Mouse (Mus musculus) cerebellum, adult 2 months (tissue): ENCODE data around the gene Pbld1. TPM values are rescaled to one million over a fixed set of nuclear protein-coding genes. Genes with fewer than 3 reads are reported as not detected.

Source experiments
- DNase-seq, 2 experiments: peaks; one replicate each; pipeline ENCODE4 v3.0.0; 2021
- H3K27ac ChIP-seq: fragments of 200-500 bp; 2 replicates; pipeline ENCODE4 v1.5.1; 2012; ENCODE audit warnings: low read length, control low read depth, inconsistent platforms; ENCODE audit not compliant: insufficient read depth
- H3K27me3 ChIP-seq: fragments of 200-500 bp; 2 replicates; pipeline ENCODE4 v1.6.1; 2012; ENCODE audit warnings: inconsistent platforms, mild to moderate bottlenecking, low read length, moderate library complexity; ENCODE audit not compliant: control insufficient read depth, insufficient read depth
- H3K4me1 ChIP-seq: fragments of 200-500 bp; 2 replicates; pipeline ENCODE4 v1.6.1; 2011; ENCODE audit warnings: low read length; ENCODE audit not compliant: control insufficient read depth, insufficient read depth
- H3K4me3 ChIP-seq: fragments of 200-500 bp; replicated peaks from 2 replicates; pipeline ENCODE3; 2011; ENCODE audit warnings: mild to moderate bottlenecking, low read depth, low read length, control low read depth; ENCODE audit not compliant: insufficient read depth
- CTCF ChIP-seq: fragments of 200-500 bp; IDR thresholded peaks from 2 replicates; pipeline ENCODE4 v1.5.1; 2011; ENCODE audit warnings: low read depth, mild to moderate bottlenecking, control low read depth, low read length, moderate library complexity, borderline replicate concordance; ENCODE audit not compliant: insufficient read depth
- POLR2A ChIP-seq: fragments of 200-500 bp; IDR thresholded peaks from 2 replicates; pipeline ENCODE4 v1.6.1; 2011; ENCODE audit warnings: low read length, control low read depth, borderline replicate concordance; ENCODE audit not compliant: insufficient read depth
- WGBS: fragments of 180-500 bp; shearing (Covaris S2); methylation state at CpG from one replicate; pipeline ENCODE4 v1.1.7; 2018; 5-methylcytosine and 5-hydroxymethylcytosine counted together
- polyA plus RNA-seq: library from polyadenylated mRNA; depleted of rRNA; stranded (reverse); fragments of >200 nt; gene quantifications from 2 replicates; pipeline ENCODE4 v1.2.3, GENCODE M21; 2012

Gene Pbld1
- polyA plus RNA-seq, 1 experiment, result 0.47 TPM

GRCm38 (mm10) chr10:63027376-63028161 lies 32.4 kb upstream of the Pbld1 start:
- Histone ChIP-seq H3K4me1 (no peaks in the 10 kb centered on the region), H3K4me3 (no peak overlapping the region), H3K27me3 (no peaks in the 10 kb centered on the region), H3K27ac (no peak overlapping the region)
- no peak for DNase-seq
- TF ChIP-seq CTCF, result no peak
- TF ChIP-seq POLR2A, result no peak
- WGBS, result 87% methylated on average over 10 of the region's 10 CpGs

GRCm38 (mm10) chr10:63028396-63028795 lies 31.6 kb upstream of the Pbld1 start:
- no peaks in the 10 kb centered on the region for H3K27me3 ChIP-seq
- H3K4me3 ChIP-seq, result no peak overlapping the region
- H3K4me1 ChIP-seq, result no peaks in the 10 kb centered on the region
- DNase-seq, result no peak
- H3K27ac ChIP-seq, result no peak overlapping the region
- 44% methylated on average over 4 of the region's 4 CpGs for WGBS
- TF ChIP-seq CTCF (no peak), POLR2A (no peak)

GRCm38 (mm10) chr10:63032267-63032666 lies 27.7 kb upstream of the Pbld1 start:
- 86% methylated on average over 3 of the region's 3 CpGs for WGBS
- Histone ChIP-seq H3K4me3 (no peak overlapping the region), H3K27ac (no peak overlapping the region), H3K4me1 (no peaks in the 10 kb centered on the region), H3K27me3 (no peaks in the 10 kb centered on the region)
- TF ChIP-seq CTCF (no peak), POLR2A (no peak)
- no peak for DNase-seq

GRCm38 (mm10) chr10:63032956-63033355 lies 27.0 kb upstream of the Pbld1 start:
- Histone ChIP-seq H3K4me3 (no peak overlapping the region), H3K27ac (no peak overlapping the region), H3K4me1 (no peaks in the 10 kb centered on the region), H3K27me3 (no peaks in the 10 kb centered on the region)
- TF ChIP-seq CTCF (no peak), POLR2A (no peak)
- DNase-seq, result no peak
- 37% methylated on average over 3 of the region's 3 CpGs for WGBS

GRCm38 (mm10) chr10:63038571-63039320 lies 21.2 kb upstream of the Pbld1 start:
- TF ChIP-seq CTCF, result no peak
- no peak for TF ChIP-seq POLR2A
- H3K4me3 ChIP-seq, result no peak overlapping the region
- H3K27me3 ChIP-seq, result no peaks in the 10 kb centered on the region
- H3K27ac ChIP-seq, result no peak overlapping the region
- no peaks in the 10 kb centered on the region for H3K4me1 ChIP-seq
- no peak for DNase-seq
- WGBS, result 73% methylated on average over 14 of the region's 14 CpGs

GRCm38 (mm10) chr10:63039867-63040628 lies 19.9 kb upstream of the Pbld1 start:
- WGBS, result 77% methylated on average over 5 of the region's 5 CpGs
- TF ChIP-seq CTCF (no peak), POLR2A (no peak)

GRCm38 (mm10) chr10:63043154-63043553 lies 16.8 kb upstream of the Pbld1 start:
- Histone ChIP-seq H3K4me3 (no peak overlapping the region), H3K4me1 (no peaks in the 10 kb centered on the region), H3K27ac (no peak overlapping the region), H3K27me3 (no peaks in the 10 kb centered on the region)
- WGBS, result 65% methylated on average over 3 of the region's 3 CpGs
- DNase-seq, result no peak
- TF ChIP-seq CTCF (no peak), POLR2A (no peak)

More at GRCm38 (mm10) chr10:63039867-63040628, 19.9 kb upstream of the Pbld1 start:
- no peak overlapping the region for H3K4me3 ChIP-seq
- no peaks in the 10 kb centered on the region for H3K27me3 ChIP-seq
- H3K27ac ChIP-seq, result no peak overlapping the region
- no peak for DNase-seq
- H3K4me1 ChIP-seq, result no peaks in the 10 kb centered on the region

- no peaks in the 10 kb centered on the region for H3K4me1 ChIP-seq
- no peak overlapping the region for H3K4me3 ChIP-seq
- WGBS, result 91% methylated on average over 8 of the region's 8 CpGs
- H3K27ac ChIP-seq, result no peak overlapping the region
- DNase-seq, result no peak
- no peak for TF ChIP-seq POLR2A
- TF ChIP-seq CTCF, result no peak
- no peaks in the 10 kb centered on the region for H3K27me3 ChIP-seq
These were observed 12.2 kb upstream of the Pbld1 start for GRCm38 (mm10) chr10:63047751-63048150.
